Mouse (Mus musculus) right cerebral cortex, adult 18-20 months (tissue): ENCODE measurements around the gene Rasl2-9.
A peak's percentile ranks its signal among the peaks of the same experiment; 100 is the strongest.
"Not testable (repeated sequence)": the region's sequence is repeated elsewhere in the genome, so short reads cannot be mapped to it uniquely, and the experiment has no call there.

ENCODE experiments used
- DNase-seq: peaks from one replicate; pipeline ENCODE4 v3.0.0; 2022; ENCODE audit warnings: mixed read lengths

The Rasl2-9 gene

DNA sequence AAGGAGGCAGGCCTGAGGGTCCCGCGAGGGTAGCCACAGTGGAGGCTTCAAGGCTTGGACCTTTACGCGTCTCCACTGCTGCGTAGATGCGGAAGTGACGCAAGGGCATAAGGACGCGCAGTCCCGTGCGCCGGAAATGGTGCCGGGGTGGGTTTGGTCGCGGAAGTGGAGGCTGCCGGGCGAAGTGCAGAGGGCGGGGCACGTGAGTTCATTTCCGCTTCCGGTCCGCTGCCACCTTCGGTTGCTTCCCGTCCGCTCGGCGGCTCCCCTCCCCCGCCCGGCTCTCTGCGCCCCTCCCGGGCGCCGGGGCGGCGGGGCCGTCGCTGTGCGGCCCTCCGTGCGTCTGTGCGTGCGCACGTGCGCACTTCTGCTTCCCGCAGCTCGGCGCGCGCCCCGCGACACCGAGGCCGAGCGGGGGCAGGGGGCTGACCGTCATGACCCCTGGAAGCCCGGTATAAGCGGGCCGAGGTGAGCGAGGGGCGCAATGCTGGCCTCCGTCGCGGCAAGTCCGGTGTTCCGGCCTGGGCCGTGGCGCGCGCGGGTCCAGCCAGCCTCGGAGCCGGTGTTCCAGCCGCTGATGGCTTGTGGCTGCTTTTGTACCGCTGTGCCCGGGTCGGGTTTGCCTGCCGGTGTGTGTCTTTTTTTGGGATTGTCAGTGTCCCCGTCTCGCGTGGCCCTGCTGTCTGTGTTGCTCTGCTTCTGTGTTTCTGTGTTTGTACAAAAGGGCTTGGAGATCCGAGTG, 45.6 kb downstream of the Rasl2-9 start, which contains the start of gene Epn1:
Gene Epn1, plus strand, starts transcription at position 226 of the 742 bp plus-strand sequence.
- peak; percentile 98 for DNase-seq

DNA sequence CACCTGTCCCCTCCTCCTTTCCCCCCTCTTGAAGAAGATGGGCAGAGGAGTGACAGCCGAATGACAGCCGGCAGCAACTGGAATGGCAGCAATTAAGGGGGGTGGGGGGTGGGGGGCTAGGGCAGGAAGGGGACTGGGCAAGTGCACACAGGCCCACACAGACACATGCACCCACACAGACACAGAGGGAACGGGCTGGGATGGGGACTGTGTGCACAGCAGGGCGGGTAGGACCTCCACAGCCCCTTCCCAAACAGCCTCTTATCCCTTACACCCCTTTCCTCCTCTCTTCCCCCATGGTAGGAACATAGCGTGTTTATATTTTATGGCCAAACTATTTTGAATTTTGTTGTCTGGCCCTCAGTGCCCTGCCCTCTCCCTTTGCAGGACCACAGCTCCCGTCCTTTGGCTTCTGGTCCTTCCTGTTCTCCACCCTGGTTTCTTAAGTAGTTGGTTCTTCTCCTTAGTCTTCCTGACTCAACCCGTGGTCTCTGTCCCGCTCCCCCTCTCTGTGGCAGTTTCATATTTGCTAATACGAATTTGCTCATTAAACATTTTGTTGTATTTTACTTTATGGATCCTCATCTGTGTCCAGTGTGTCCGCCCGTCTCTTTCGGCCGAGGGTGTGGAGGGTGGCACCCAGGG, 46.3 kb downstream of the Rasl2-9 start:
- DNase-seq: not testable (repeated sequence)

DNA sequence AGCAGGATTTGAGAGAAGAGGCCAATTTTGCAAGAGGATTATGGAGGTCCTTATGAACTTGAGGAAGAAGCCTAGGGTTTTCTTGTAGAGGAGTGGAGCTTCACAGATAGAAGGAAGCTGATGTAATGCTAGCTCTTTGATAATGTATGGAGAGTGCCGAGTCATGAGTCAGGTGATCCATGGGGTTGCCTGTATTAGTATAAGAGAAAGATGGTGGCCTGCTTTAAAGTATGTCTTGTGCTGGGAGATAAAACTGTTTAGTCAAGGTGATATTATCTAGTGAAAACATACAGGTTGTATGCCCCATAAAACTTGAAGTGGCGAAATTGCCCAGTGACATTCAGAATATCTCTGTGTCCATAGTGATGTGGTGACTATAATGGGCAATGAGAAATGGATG, 48.8 kb downstream of the Rasl2-9 start:
- no peak for DNase-seq

DNA sequence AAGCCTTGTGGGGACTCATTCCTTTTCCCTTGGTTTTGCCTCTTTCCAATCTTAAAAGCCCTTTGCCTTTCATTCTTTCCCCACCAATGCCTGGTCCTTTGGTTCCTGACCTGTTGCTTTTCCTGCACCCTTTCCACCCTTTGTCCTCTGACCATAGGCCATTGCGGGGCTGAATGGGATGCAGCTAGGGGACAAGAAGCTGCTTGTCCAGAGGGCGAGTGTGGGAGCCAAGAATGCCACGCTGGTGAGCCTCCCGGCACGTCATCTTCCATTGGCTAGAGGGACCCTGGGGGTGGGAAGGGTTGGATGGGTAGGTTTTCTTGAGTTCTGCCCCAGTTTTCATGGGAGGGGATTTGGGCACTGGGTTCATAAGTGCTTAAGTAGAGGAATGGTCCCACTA, 50.8 kb downstream of the Rasl2-9 start:
- DNase-seq: no peak
